Mouse (Mus musculus) ES-E14 (cell line): ENCODE results near the gene Inip. TPM values are rescaled to one million over a fixed set of nuclear protein-coding genes. Genes with fewer than 3 reads are reported as not detected.

ENCODE experiments used
- DNase-seq: peaks from one replicate; pipeline ENCODE4 v3.0.0-alpha.2; 2013; ENCODE audit warnings: low read depth, low spot score
- H3K27ac ChIP-seq: 2 replicates; pipeline ENCODE4 v1.5.1; 2012; ENCODE audit warnings: low read depth, mild to moderate bottlenecking, low read length, moderate library complexity, mixed read lengths; ENCODE audit not compliant: poor library complexity, insufficient read depth, severe bottlenecking
- H3K36me3 ChIP-seq: 2 replicates; pipeline ENCODE4 v1.6.1; 2012; ENCODE audit warnings: mild to moderate bottlenecking, low read length, moderate library complexity, mixed read lengths; ENCODE audit not compliant: control insufficient read depth, poor library complexity, insufficient read depth, severe bottlenecking
- H3K4me1 ChIP-seq, 2 experiments: fragments of 150-350 bp in 1 of 2; sonication (generic) in 1 of 2; 2 replicates each; pipeline ENCODE4 v1.6.1; 2012; ENCODE audit warnings: low read length in 2 of 2, mild to moderate bottlenecking in 1 of 2, mixed read lengths in 1 of 2; ENCODE audit not compliant: control insufficient read depth in 2 of 2, insufficient read depth in 2 of 2, poor library complexity in 1 of 2
- H3K4me3 ChIP-seq, 2 experiments: fragments of 150-350 bp in 1 of 2; sonication (generic) in 1 of 2; 2 replicates each; pipeline ENCODE4 v1.5.1; 2012; ENCODE audit warnings: low read length in 2 of 2, low read depth in 1 of 2, mild to moderate bottlenecking in 1 of 2, mixed read lengths in 1 of 2; ENCODE audit not compliant: insufficient read depth in 1 of 2, poor library complexity in 1 of 2, severe bottlenecking in 1 of 2
- H3K9ac ChIP-seq: 2 replicates; pipeline ENCODE4 v1.6.1; 2012; ENCODE audit warnings: low read depth, mild to moderate bottlenecking, low read length, mixed read lengths; ENCODE audit not compliant: poor library complexity, insufficient read depth, severe bottlenecking
- H3K9me3 ChIP-seq: fragments of 150-350 bp; sonication (generic); 2 replicates; pipeline ENCODE4 v1.6.1; 2012; ENCODE audit warnings: low read depth, mild to moderate bottlenecking, low read length; ENCODE audit not compliant: control insufficient read depth, insufficient read depth
- CHD2 ChIP-seq: IDR thresholded peaks from 2 replicates; pipeline ENCODE4 v1.6.1; 2014; ENCODE audit warnings: mild to moderate bottlenecking, low read depth, low read length, inconsistent platforms
- HCFC1 ChIP-seq: IDR thresholded peaks from 2 replicates; pipeline ENCODE4 v1.6.1; 2012; ENCODE audit warnings: low read length, inconsistent platforms, borderline replicate concordance; ENCODE audit not compliant: insufficient read depth
- MAFK ChIP-seq: IDR thresholded peaks from 2 replicates; pipeline ENCODE4 v1.6.1; 2014; ENCODE audit warnings: mild to moderate bottlenecking, low read depth, low read length, inconsistent platforms; ENCODE audit not compliant: insufficient read depth
- ZC3H11A ChIP-seq: IDR thresholded peaks from 2 replicates; pipeline ENCODE4 v1.6.1; 2012; ENCODE audit warnings: low read depth, mild to moderate bottlenecking, inconsistent platforms, low read length, borderline replicate concordance
- ZNF384 ChIP-seq: IDR thresholded peaks from 2 replicates; pipeline ENCODE4 v1.6.1; 2012; ENCODE audit warnings: low read depth, low read length, inconsistent platforms
- in situ Hi-C, 2 experiments: fragments of 600-800 bp; cut with MboI; formaldehyde crosslinking; loops; one replicate each; pipeline ENCODE4 v1.15.1; 2025; ENCODE audit warnings: low sequenced_read_pairs in 2 of 2, inconsistent platforms in 1 of 2; ENCODE audit not compliant: unreplicated experiment in 2 of 2
- total RNA-seq: library from RNA; depleted of rRNA; stranded (reverse); fragments of 300-350 nt; gene quantifications from 2 replicates; pipeline ENCODE4 v1.2.3, GENCODE M21; 2012

Gene Inip
- total RNA-seq, 1 experiment, result 31.5 TPM

GRCm38 (mm10) chr4:59804754-59805153 lies 3.4 kb upstream of the Inip start:
- Histone ChIP-seq H3K36me3 (no peaks in the 10 kb centered on the region), H3K27ac (no peak overlapping the region), H3K9me3 (no peaks in the 10 kb centered on the region), H3K4me1 (peaks cover 4 to 6% of the 10 kb centered on the region in 2 experiments; a peak in 3 of 4 replicates), H3K9ac (no peak overlapping the region), H3K4me3 (no peak overlapping the region)
- no peak for TF ChIP-seq CHD2
- TF ChIP-seq ZC3H11A, result no peak
- no peak for TF ChIP-seq MAFK
- TF ChIP-seq HCFC1, result no peak
- TF ChIP-seq ZNF384, result no peak
- DNase-seq, result no peak
- in situ Hi-C loops, result no loop called here

- DNase-seq, result no peak
- in situ Hi-C loops, result no loop called here
- no peak overlapping the region for H3K4me3 ChIP-seq
These were observed 2.0 kb upstream of the Inip start for GRCm38 (mm10) chr4:59803358-59803757.

GRCm38 (mm10) chr4:59802792-59803191 lies 1.4 kb upstream of the Inip start:
- TF ChIP-seq MAFK (no peak), ZC3H11A (no peak), HCFC1 (no peak), CHD2 (no peak), ZNF384 (no peak)

More at GRCm38 (mm10) chr4:59803358-59803757, 2.0 kb upstream of the Inip start:
- TF ChIP-seq ZC3H11A, result no peak
- TF ChIP-seq ZNF384, result no peak
- no peak for TF ChIP-seq CHD2
- no peak for TF ChIP-seq MAFK
- TF ChIP-seq HCFC1, result no peak
- Histone ChIP-seq H3K27ac (no peak overlapping the region), H3K4me1 (peaks cover 2 to 6% of the 10 kb centered on the region in 2 experiments; a peak in 3 of 4 replicates), H3K36me3 (no peaks in the 10 kb centered on the region), H3K9me3 (no peaks in the 10 kb centered on the region), H3K9ac (no peak overlapping the region)

GRCm38 (mm10) chr4:59802107-59802506 lies 718 bp upstream of the Inip start:
- in situ Hi-C loops, result no loop called here
- Histone ChIP-seq H3K27ac (no peak overlapping the region), H3K4me1 (peaks cover 0 to 2% of the 10 kb centered on the region in 2 experiments; a peak in 2 of 4 replicates), H3K36me3 (no peaks in the 10 kb centered on the region), H3K9ac (no peak overlapping the region), H3K4me3 (no peak overlapping the region), H3K9me3 (no peaks in the 10 kb centered on the region)
- DNase-seq, result no peak
- no peak for TF ChIP-seq CHD2
- no peak for TF ChIP-seq ZNF384
- no peak for TF ChIP-seq HCFC1
- no peak for TF ChIP-seq MAFK
- no peak for TF ChIP-seq ZC3H11A

More at GRCm38 (mm10) chr4:59802792-59803191, 1.4 kb upstream of the Inip start:
- Histone ChIP-seq H3K9me3 (no peaks in the 10 kb centered on the region), H3K4me1 (peaks cover 2 to 6% of the 10 kb centered on the region in 2 experiments; a peak in 3 of 4 replicates), H3K27ac (no peak overlapping the region), H3K4me3 (no peak overlapping the region), H3K9ac (no peak overlapping the region), H3K36me3 (no peaks in the 10 kb centered on the region)
- DNase-seq, result no peak
- in situ Hi-C loops, result no loop called here

GRCm38 (mm10) chr4:59800181-59800580 lies 1.2 kb downstream of the Inip start:
- Histone ChIP-seq H3K36me3 (no peaks in the 10 kb centered on the region), H3K4me1 (no peaks in the 10 kb centered on the region), H3K9me3 (no peaks in the 10 kb centered on the region), H3K27ac (no peak overlapping the region), H3K4me3 (no peak overlapping the region), H3K9ac (no peak overlapping the region)
- in situ Hi-C loops, result no loop called here
- DNase-seq, result no peak
- no peak for TF ChIP-seq ZNF384
- TF ChIP-seq HCFC1, result no peak
- no peak for TF ChIP-seq MAFK
- TF ChIP-seq CHD2, result no peak
- no peak for TF ChIP-seq ZC3H11A
